Mouse (Mus musculus): ENCODE measurements around the gene Tnn.
A peak's percentile ranks its signal among the peaks of the same experiment; 100 is the strongest.

Gene Tnn

DNA sequence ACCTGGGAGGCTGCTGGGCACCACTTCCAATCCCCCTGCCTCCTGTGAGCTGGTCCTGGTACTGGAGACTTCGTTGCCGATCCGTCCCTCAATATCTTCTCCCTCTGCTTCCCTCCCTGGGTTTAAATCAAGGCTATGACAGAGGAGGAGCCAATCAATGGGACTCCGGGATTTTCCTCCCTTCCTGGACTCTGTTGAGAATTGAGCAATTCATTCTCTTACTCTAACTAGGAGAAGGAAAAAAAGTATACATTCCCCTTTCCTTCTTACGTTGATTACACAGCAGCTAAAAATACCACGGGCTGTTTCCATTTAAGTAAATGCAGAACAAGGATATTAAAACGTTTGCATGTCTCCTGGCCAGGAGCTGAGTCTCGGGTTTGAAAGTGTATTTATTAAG lies at the start of gene Tnn:
Tnn (minus strand) TSS at position 101 of the 400 bp plus-strand sequence.
- no peak for DNase-seq (ENCODE audit: low read depth, low spot score)

GRCm38 (mm10) chr1:160195337-160195663 lies 41.9 kb upstream of the Tnn start:
- DNase-seq (ENCODE audit: low read depth, low spot score), result no peak

DNA sequence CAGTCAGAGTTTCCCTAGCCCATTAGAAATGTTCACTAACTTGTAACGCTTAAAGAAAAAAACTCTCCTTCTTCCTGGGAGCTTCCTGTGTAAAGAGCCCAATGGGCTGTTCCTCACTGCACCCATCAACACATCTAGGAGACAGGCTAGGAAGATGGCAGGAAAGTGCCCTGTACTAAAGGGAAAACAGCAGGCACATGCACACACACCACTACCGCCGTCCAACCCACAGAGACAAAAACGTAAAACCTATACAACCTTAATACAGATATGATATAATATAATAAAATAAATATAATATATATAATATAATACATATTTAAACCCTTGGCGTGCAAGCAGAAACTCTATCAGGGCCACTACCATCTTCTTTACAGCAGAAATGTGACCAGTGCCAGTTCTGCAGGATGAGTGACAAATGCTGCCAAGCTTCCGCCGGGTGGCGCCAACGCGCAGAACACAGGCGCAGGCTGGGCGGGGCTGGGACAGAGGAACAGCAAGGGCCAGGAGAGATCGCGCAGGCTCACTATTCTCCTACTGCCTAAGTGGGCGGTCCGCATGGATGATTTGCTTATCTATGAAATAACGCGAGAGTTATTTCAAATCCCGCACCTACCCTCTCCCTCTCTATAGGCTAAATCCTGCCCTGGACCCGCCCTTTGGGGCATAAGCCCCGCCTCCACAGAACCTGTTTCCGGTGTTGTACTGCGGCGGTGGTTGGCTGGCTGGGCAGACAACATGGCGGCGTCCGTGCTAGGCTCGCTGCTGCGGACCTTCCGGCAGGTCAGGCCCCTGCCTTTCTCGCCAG lies 41.4 kb upstream of the Tnn start, which contains the start of gene Mrps14:
Mrps14 (plus strand) TSS at position 687 of the 808 bp plus-strand sequence.
- peak; percentile 100 for DNase-seq (ENCODE audit: low read depth, low spot score)

DNA sequence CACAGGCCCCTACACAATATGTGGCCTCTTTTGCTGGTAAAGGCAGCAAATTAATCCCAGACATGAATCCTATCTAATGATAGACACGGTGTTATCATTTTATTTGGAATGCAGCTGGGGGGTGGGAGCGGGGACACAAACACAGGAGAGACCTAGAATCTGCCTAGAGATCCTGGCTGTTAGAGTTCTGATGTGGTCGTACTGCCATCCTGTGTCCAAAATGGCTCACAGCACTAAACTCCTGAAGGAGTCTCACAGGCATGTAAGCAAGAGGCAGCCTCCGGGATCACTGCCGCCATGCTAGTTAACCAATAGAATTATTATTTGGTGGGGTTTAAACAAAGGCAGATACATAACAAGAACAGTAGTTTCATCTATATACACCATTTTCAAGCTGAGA lies 31.1 kb upstream of the Tnn start:
- DNase-seq (ENCODE audit: low read depth, low spot score), result peak; percentile 75

- DNase-seq (ENCODE audit: low read depth, low spot score), result no peak
Observed at GRCm38 (mm10) chr1:160181216-160181615, 27.8 kb upstream of the Tnn start.

DNA sequence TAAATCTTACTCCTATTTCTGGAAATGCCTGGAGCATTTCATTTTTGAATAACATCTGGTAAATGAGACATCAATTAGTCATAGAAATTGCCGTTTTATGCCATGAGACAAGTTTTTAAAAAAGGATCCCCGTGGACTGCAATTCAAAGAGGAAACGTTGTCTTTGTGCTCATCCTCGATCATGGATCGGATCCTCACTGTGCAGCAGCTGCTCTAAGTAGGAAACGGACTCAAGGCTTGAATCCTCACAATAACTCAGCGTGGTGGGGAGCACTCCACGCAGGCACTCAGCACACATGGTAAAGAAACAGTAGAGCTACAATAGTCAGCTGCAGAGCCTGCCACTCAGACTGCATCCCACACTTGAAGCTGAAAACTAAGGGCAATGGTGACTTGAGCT lies 23.5 kb upstream of the Tnn start:
- DNase-seq (ENCODE audit: low read depth, low spot score), result peak; percentile 45

- DNase-seq (ENCODE audit: low read depth, low spot score), result no peak
Observed at GRCm38 (mm10) chr1:160166600-160166999, 13.2 kb upstream of the Tnn start.

- no peak for DNase-seq (ENCODE audit: low read depth, low spot score)
Observed at GRCm38 (mm10) chr1:160158190-160158589, 4.8 kb upstream of the Tnn start.

DNA sequence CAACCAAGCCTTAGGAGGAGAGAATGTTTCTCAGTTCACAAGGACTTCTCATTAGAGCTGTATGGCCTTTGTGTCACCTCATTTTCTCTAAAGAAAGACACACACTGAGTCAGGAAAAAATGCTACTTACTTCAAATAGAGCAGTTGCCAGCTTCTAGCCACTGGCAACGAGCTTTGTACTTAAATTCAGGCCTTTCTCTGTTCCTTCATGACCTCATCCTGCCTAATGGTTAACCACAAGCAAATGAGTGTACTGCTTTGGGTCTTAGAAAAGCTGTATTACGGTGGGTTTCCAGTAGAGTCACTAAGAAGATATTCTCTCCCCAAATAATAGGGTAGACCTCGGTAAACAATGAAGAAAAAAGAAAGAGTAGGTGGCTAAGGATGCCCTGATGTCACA lies 2.7 kb downstream of the Tnn start:
- DNase-seq (ENCODE audit: low read depth, low spot score), result no peak

DNA sequence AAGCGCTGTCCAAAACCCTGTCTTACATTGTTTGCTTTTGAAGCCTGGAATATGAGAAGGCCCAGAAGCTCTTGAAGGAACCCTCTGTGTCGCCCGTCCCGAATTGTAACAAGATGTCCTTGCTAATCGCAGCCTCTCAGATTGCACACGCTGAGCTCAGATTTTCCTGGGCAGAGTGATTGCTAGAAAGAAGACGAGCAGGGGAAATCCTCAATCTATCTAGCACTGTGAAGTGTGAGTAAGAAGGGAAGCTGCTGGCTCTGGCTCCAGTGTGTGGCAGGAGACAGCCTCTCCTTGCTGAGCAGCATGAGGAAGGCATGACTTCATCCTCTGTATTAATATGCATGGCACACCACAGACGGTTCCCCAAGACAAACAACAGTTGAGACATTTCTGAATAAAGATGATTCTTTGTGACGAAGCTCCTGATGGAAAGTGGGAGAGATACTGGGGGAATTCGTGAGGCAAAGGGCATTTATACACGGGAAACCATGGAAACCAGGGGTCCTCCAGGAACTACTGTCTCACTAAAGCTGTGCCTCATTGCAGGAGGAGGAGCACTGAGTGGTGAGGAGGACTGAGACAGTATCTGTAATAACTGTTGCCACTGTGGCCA lies 4.0 kb downstream of the Tnn start:
- DNase-seq (ENCODE audit: low read depth, low spot score), result peak; percentile 31

- DNase-seq (ENCODE audit: low read depth, low spot score), result peak; percentile 20
Observed at GRCm38 (mm10) chr1:160147274-160147673, 6.1 kb downstream of the Tnn start.

- DNase-seq (ENCODE audit: low read depth, low spot score), result no peak
Observed at GRCm38 (mm10) chr1:160145606-160146005, 7.8 kb downstream of the Tnn start.

DNA sequence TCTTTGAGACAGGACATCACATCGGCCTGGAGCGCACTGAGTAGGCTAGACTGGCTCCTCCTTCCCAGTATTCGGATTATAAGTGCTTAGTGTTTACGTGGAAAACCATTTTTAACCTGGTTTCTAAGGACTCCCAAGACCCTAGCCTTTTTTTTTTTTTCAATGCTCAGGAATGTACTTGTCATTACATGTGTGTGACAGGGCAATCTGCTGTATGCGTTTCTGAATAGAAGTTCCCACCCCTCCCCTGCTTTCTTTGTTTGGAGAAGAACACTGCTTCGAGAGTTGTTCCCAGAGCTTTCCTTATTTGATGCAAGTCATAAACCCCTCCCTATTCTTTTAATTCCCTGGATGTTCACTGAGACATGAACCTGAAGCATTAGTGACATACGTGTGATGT lies 9.0 kb downstream of the Tnn start:
- DNase-seq (ENCODE audit: low read depth, low spot score), result no peak

DNA sequence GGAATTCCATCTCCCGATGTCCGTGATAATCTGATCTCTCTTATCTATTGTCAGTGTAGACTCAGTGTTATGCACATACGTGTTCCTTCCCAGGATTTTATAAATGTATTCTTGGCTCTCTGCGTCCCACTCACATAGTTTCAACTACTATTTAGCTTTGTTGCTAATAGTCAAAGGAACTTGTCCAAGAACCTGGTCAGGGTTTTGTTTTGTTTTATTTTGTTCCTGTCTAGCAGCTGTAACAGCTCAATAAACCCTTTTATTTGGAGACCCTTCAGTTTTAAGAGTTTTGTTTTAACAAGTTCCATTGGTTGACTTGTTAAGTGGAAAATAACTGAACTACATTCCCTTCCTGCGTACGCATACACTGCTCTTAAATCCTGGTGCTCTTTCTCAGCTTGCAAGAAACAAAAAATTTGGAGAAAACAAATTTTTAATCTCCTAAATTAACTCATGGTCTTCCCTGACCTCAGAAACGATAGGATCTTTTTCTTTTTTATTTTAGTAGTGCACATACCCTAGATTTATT lies 17.0 kb downstream of the Tnn start:
- no peak for DNase-seq (ENCODE audit: low read depth, low spot score)

- no peak for DNase-seq (ENCODE audit: low read depth, low spot score)
Observed at GRCm38 (mm10) chr1:160133464-160134079, 19.8 kb downstream of the Tnn start.

- DNase-seq (ENCODE audit: low read depth, low spot score), result no peak
Observed at GRCm38 (mm10) chr1:160123957-160124356, 29.4 kb downstream of the Tnn start.

- no peak for DNase-seq (ENCODE audit: low read depth, low spot score)
Observed at GRCm38 (mm10) chr1:160108604-160109003, 44.8 kb downstream of the Tnn start.

GRCm38 (mm10) chr1:160105426-160105825 lies 48.0 kb downstream of the Tnn start:
- no peak for DNase-seq (ENCODE audit: low read depth, low spot score)

DNA sequence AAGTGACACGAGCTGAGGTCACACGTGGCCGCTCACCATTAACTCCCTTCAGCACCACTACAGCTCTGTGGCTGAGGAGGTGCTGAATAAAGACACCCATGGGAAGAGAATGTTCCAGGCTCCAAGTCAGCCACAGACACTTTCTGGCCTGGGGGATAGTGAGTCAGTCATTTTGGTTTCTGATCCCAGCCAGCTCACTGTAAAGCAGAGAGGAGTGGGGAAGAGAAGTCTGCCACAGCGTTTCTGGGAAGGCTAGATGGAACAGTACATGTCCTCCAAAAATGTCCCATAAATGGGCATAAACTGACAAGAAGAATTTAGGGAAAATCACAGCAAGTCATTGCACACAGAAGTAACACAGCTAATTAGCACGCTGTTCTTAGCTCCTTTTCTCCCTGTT lies 52.4 kb downstream of the Tnn start:
- peak; percentile 91 for DNase-seq (ENCODE audit: low read depth, low spot score)

DNA sequence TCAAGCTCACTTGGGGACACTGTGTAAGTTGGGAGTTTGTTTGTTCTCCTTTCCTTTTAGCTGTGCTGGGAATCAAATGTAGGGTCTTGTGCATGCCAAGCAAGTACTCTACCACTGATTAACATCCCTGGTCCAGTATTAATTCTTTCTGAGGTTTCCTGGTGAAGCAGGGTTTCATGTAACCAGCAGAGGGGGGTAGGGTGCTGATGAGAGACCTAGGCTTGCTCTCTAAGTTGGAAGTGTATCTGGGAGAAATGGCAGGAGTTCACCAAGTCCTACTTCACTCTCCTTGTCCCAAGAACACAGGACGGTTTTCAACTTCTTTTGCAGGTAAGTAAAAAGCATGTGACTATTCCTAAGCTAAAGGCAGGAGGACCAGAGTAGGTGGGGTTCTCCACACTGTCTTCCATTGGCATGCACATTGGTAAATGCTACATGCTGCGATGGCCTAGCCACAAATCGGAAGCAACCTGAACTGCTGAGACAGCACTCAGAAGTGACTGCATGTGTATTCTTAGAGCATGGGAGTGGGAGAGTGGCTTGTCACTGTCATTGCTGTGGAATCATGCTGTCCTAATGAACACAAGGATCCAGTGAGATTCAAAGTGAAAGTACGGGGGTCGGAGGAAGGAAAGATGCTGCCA lies 53.6 kb downstream of the Tnn start:
- peak; percentile 80 for DNase-seq (ENCODE audit: low read depth, low spot score)

DNA sequence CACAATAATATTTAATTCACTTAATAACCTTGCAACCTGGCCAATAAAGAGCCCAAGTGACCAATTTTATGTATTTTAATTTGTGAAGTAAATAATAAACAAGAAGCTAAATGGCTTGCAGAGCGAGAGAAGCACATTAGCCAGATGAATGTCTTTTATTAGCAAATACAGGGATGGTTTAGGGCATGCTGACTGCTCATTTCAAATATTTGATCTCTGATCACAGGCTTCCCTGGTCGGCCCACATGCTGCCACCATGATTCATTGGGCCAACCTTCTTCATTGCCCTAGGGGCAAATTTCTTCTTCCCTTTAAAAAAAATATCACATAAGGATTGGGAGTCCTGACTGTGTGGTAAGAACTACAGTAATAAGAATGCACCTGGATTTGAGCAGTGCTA lies 66.7 kb downstream of the Tnn start:
- DNase-seq (ENCODE audit: low read depth, low spot score), result peak; percentile 39

DNA sequence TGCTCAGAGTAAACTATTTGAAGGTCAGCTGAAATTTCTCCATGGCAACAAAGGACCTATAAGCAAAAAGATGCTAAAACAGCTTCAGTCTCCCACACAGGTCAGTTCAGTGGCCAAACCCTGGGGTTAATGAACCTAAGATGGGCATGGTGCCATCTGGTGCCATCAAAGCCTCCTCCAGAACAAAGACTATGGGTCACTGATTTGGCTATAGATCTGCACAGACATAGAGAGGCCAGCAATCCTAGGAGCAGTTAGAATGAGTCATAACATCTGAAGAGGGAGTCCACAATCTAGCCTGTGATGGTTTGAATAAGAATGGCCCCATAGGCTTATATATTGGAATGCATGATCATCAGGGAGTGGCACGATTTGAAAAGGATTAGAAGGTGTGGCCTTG lies 69.1 kb downstream of the Tnn start:
- peak; percentile 25 for DNase-seq (ENCODE audit: low read depth, low spot score)
